Comparison of ENCODE assay signal across 13 mouse cellular contexts in genomic region chr11:68199103-68199502, GRCm38 (mm10).
DNase-seq lines count a peak whose midpoint lies in the region; ATAC-seq lines count a peak whose summit lies in the region.
"Had no signal": no experiment of that assay in that cellular context is flagged by ENCODE, and none has a peak within 500 bp of the region (broad histone marks: within the 10 kb centered on the region; RNA-seq: fewer than 3 reads in every experiment).

No protein-coding gene starts in this region.

- H3K4me3 ChIP-seq in heart, embryonic 16.5 days (ENCODE audit: low read length): no peak overlapping the region
- no peak overlapping the region for H3K4me3 ChIP-seq in heart, embryonic 11.5 days (ENCODE audit: low read depth, low read length)
- no peak overlapping the region for H3K4me3 ChIP-seq in stomach, embryonic 14.5 days (ENCODE audit: low read depth, low read length)
- H3K4me3 ChIP-seq: limb, embryonic 15.5 days had no signal

- no peak overlapping the region for H3K4me2 ChIP-seq in heart, embryonic 16.5 days (ENCODE audit: low read depth, low read length)
- H3K4me2 ChIP-seq in heart, embryonic 11.5 days: no peak overlapping the region
- H3K4me2 ChIP-seq in stomach, embryonic 14.5 days (replicated peaks; ENCODE audit: low read depth, low read length): no peak overlapping the region
- H3K4me2 ChIP-seq: limb, embryonic 15.5 days; midbrain, embryonic 11.5 days had no signal

- peak; percentile 46 to 49 for DNase-seq in spleen, postnatal 36 days (ENCODE audit: low spot score in 2 of 2)
- DNase-seq in spleen, postnatal 4 days (ENCODE audit: low spot score in 2 of 2): no peak
- DNase-seq in thymus, postnatal 4 days: peak; percentile 82
- DNase-seq in right cerebral cortex, postnatal 14 days: no peak
- DNase-seq in cerebellum, postnatal 36 days: no peak
- DNase-seq: adrenal gland, postnatal 25 days; cerebellum, postnatal 25 days had no signal

- H3K36me3 ChIP-seq in heart, embryonic 16.5 days (ENCODE audit: control insufficient read depth, insufficient read depth): no peaks in the 10 kb centered on the region
- no peaks in the 10 kb centered on the region for H3K36me3 ChIP-seq in heart, embryonic 11.5 days (ENCODE audit: control insufficient read depth, insufficient read depth, low read length)
- H3K36me3 ChIP-seq in stomach, embryonic 14.5 days (ENCODE audit: control insufficient read depth, insufficient read depth, low read length): no peaks in the 10 kb centered on the region
- H3K36me3 ChIP-seq: limb, embryonic 15.5 days had no signal

- peaks cover 39% of the 10 kb centered on the region for H3K4me1 ChIP-seq in heart, embryonic 16.5 days (ENCODE audit: control insufficient read depth, insufficient read depth, low read length)
- H3K4me1 ChIP-seq in heart, embryonic 11.5 days (ENCODE audit: control insufficient read depth, insufficient read depth, low read length): peaks cover 30% of the 10 kb centered on the region
- H3K4me1 ChIP-seq in stomach, embryonic 14.5 days (ENCODE audit: control insufficient read depth, insufficient read depth, low read length): peaks cover 50% of the 10 kb centered on the region

- no peak overlapping the region for H3K9ac ChIP-seq in heart, embryonic 16.5 days (ENCODE audit: low read length)
- no peak overlapping the region for H3K9ac ChIP-seq in heart, embryonic 11.5 days (ENCODE audit: low read depth, low read length)
- no peak overlapping the region for H3K9ac ChIP-seq in stomach, embryonic 14.5 days (replicated peaks; ENCODE audit: low read depth, low read length)
- H3K9ac ChIP-seq: limb, embryonic 15.5 days had no signal

- no peaks in the 10 kb centered on the region for H3K9me3 ChIP-seq in heart, embryonic 16.5 days (replicated peaks; ENCODE audit: control insufficient read depth, low read length)
- H3K9me3 ChIP-seq in heart, embryonic 11.5 days (replicated peaks; ENCODE audit: control insufficient read depth, low read length): no peaks in the 10 kb centered on the region
- H3K9me3 ChIP-seq in stomach, embryonic 14.5 days (ENCODE audit: control insufficient read depth, low read depth, low read length): no peaks in the 10 kb centered on the region
- H3K9me3 ChIP-seq: limb, embryonic 15.5 days had no signal

- H3K27ac ChIP-seq in heart, embryonic 16.5 days (ENCODE audit: low read length): peak overlapping the region; percentile 49
- no peak overlapping the region for H3K27ac ChIP-seq in heart, embryonic 11.5 days (ENCODE audit: low read depth, low read length)
- peak overlapping the region; percentile 41; the same call in 1 of the 2 replicates for H3K27ac ChIP-seq in stomach, embryonic 14.5 days (ENCODE audit: low read length)
- H3K27ac ChIP-seq: limb, embryonic 15.5 days had no signal

- WGBS in heart, embryonic 16.5 days: 75% methylated on average over 8 of the region's 8 CpGs
- 61% methylated on average over 8 of the region's 8 CpGs for WGBS in heart, embryonic 11.5 days (ENCODE audit: insufficient replicate concordance)
- 53% methylated on average over 8 of the region's 8 CpGs for WGBS in stomach, embryonic 14.5 days

- ATAC-seq in heart, embryonic 16.5 days (replicated peaks; ENCODE audit: extremely low read depth, insufficient read depth, low FRiP score): no peak; the same call in 1 of the 2 replicates
- ATAC-seq in heart, embryonic 11.5 days (replicated peaks; ENCODE audit: insufficient number of reproducible peaks, low FRiP score, low TSS enrichment): no peak
- ATAC-seq in stomach, embryonic 14.5 days (ENCODE audit: insufficient number of reproducible peaks, insufficient read depth, low FRiP score, low read depth): no peak
- ATAC-seq: lung, postnatal 0 days had no signal

- no peaks in the 10 kb centered on the region for H3K27me3 ChIP-seq in heart, embryonic 16.5 days (ENCODE audit: control insufficient read depth, insufficient read depth, low read length)
- H3K27me3 ChIP-seq in heart, embryonic 11.5 days (ENCODE audit: control insufficient read depth, insufficient read depth, low read length): no peaks in the 10 kb centered on the region
- H3K27me3 ChIP-seq in stomach, embryonic 14.5 days (ENCODE audit: control insufficient read depth, insufficient read depth, low read length): no peaks in the 10 kb centered on the region
- H3K27me3 ChIP-seq: limb, embryonic 15.5 days had no signal

Comparison
In these comparisons a context has a peak if more than half of its experiments do, and no peak if none do; other contexts are left out.
1. DNase-seq: peak in spleen, postnatal 36 days (2 of 2) and thymus, postnatal 4 days (single experiment); none in spleen, postnatal 4 days (0 of 2), right cerebral cortex, postnatal 14 days (single experiment) and cerebellum, postnatal 36 days (0 of 2).